Mouse (Mus musculus) G1E (cell line): ENCODE results near the gene Lsm14a. TPM values are rescaled to one million over a fixed set of nuclear protein-coding genes. Genes with fewer than 3 reads are reported as not detected.

Experiments used
- ATAC-seq: 2 replicates; pipeline ENCODE4 v1.8.0; 2016; ENCODE audit warnings: mild to moderate bottlenecking; ENCODE audit not compliant: insufficient number of reproducible peaks, poor library complexity, low FRiP score, severe bottlenecking; ENCODE audit errors: extremely low read depth
- DNase-seq: peaks from one replicate; pipeline ENCODE4 v3.0.0; 2012; ENCODE audit warnings: low spot score
- H3K27me3 ChIP-seq: 2 replicates; pipeline ENCODE4 v1.6.1; 2012; ENCODE audit warnings: mild to moderate bottlenecking, low read length, inconsistent platforms; ENCODE audit not compliant: insufficient read depth
- H3K36me3 ChIP-seq: replicated peaks from 2 replicates; pipeline ENCODE3; 2012; ENCODE audit warnings: mild to moderate bottlenecking, inconsistent platforms
- H3K4me1 ChIP-seq: 2 replicates; pipeline ENCODE4 v1.6.1; 2012; ENCODE audit warnings: low read depth, low read length, inconsistent platforms, mixed read lengths; ENCODE audit not compliant: insufficient read depth
- H3K4me3 ChIP-seq: 2 replicates; pipeline ENCODE4 v1.5.1; 2012; ENCODE audit warnings: low read depth, mild to moderate bottlenecking, inconsistent platforms, low read length, moderate library complexity, mixed read lengths
- H3K9me3 ChIP-seq: replicated peaks from 2 replicates; pipeline ENCODE4 v1.6.1; 2012; ENCODE audit warnings: inconsistent platforms
- CTCF ChIP-seq: IDR thresholded peaks from 2 replicates; pipeline ENCODE4 v1.5.1; 2012; ENCODE audit warnings: low read depth, low read length, inconsistent platforms, mixed read lengths
- GATA1 ChIP-seq: IDR thresholded peaks from 2 replicates; pipeline ENCODE4 v1.6.1; 2012; ENCODE audit warnings: borderline replicate concordance, low read length, inconsistent platforms, mixed read lengths
- GATA2 ChIP-seq: IDR thresholded peaks from 2 replicates; pipeline ENCODE4 v1.6.1; 2012; ENCODE audit warnings: low read depth, low read length, inconsistent platforms, borderline replicate concordance
- POLR2AphosphoS5 ChIP-seq: IDR thresholded peaks from 2 replicates; pipeline ENCODE4 v1.6.1; 2012; ENCODE audit warnings: low read depth, low read length, inconsistent platforms; ENCODE audit not compliant: insufficient replicate concordance
- TAL1 ChIP-seq: conservative IDR thresholded peaks from 2 replicates; pipeline ENCODE4 v1.6.1; 2012; ENCODE audit warnings: low read depth, low read length, inconsistent platforms, mixed read lengths
- polyA plus RNA-seq: library from polyadenylated mRNA; stranded (reverse); fragments of >175 nt; gene quantifications from 2 replicates; pipeline ENCODE4 v1.2.3, GENCODE M21; 2012
- total RNA-seq, 2 experiments: library from RNA; stranded (forward) in 1 of 2; stranded (reverse) in 1 of 2; fragments of 200-1000 nt in 1 of 2; fragments of >200 nt in 1 of 2; fragmentation: Nextera tagmentation in 1 of 2; gene quantifications; 2 replicates each; pipeline ENCODE4 v1.2.3; 2014 to 2017

Lsm14a gene
- total and polyA plus RNA-seq, 3 experiments, result 42.7 to 124 (median 79.5) TPM

GRCm38 (mm10) chr7:34390834-34391155 is 2.3 kb downstream of the Lsm14a start:
- DNase-seq (no peak), ATAC-seq (no peak)
- Histone ChIP-seq H3K27me3 (no peaks in the 10 kb centered on the region), H3K36me3 (peaks cover 16% of the 10 kb centered on the region), H3K4me3 (peak overlapping the region; percentile 94; the same call in 1 of the 2 replicates), H3K9me3 (no peaks in the 10 kb centered on the region), H3K4me1 (peaks cover 23% of the 10 kb centered on the region)
- no peak for TF ChIP-seq GATA1
- no peak for TF ChIP-seq TAL1
- TF ChIP-seq POLR2AphosphoS5, result no peak
- TF ChIP-seq CTCF, result no peak
- no peak for TF ChIP-seq GATA2

- Histone ChIP-seq H3K36me3 (peaks cover 18% of the 10 kb centered on the region), H3K27me3 (no peaks in the 10 kb centered on the region), H3K9me3 (no peaks in the 10 kb centered on the region), H3K4me3 (peak overlapping the region; percentile 94), H3K4me1 (peaks cover 26% of the 10 kb centered on the region)
- TF ChIP-seq GATA1, result no peak
- no peak for TF ChIP-seq GATA2
- no peak for TF ChIP-seq CTCF
- no peak for TF ChIP-seq POLR2AphosphoS5
- TF ChIP-seq TAL1, result no peak
- DNase-seq (no peak), ATAC-seq (no peak)
Measured at GRCm38 (mm10) chr7:34390111-34390833, 2.8 kb downstream of the Lsm14a start.

GRCm38 (mm10) chr7:34389277-34390085 is 3.6 kb downstream of the Lsm14a start:
- peak; percentile 88 for DNase-seq
- peaks cover 26% of the 10 kb centered on the region for H3K4me1 ChIP-seq
- TF ChIP-seq CTCF (no peak), POLR2AphosphoS5 (no peak), TAL1 (no peak)
- peak overlapping the region; percentile 94 for H3K4me3 ChIP-seq
- no peaks in the 10 kb centered on the region for H3K27me3 ChIP-seq
- ATAC-seq, result peak; percentile 72
- H3K36me3 ChIP-seq, result peaks cover 20% of the 10 kb centered on the region
- no peaks in the 10 kb centered on the region for H3K9me3 ChIP-seq

- peak; percentile 57 for DNase-seq
- TF ChIP-seq POLR2AphosphoS5, result no peak
- TF ChIP-seq GATA2, result no peak
- no peak for TF ChIP-seq GATA1
- no peak for TF ChIP-seq CTCF
- no peak for TF ChIP-seq TAL1
- Histone ChIP-seq H3K36me3 (peaks cover 28% of the 10 kb centered on the region), H3K4me1 (peaks cover 30% of the 10 kb centered on the region), H3K9me3 (no peaks in the 10 kb centered on the region), H3K27me3 (no peaks in the 10 kb centered on the region), H3K4me3 (peak overlapping the region; percentile 94)
- no peak for ATAC-seq
Measured at GRCm38 (mm10) chr7:34388445-34389276, 4.5 kb downstream of the Lsm14a start.

- H3K27me3 ChIP-seq, result no peaks in the 10 kb centered on the region
- no peak for ATAC-seq
- H3K9me3 ChIP-seq, result no peaks in the 10 kb centered on the region
- peaks cover 31% of the 10 kb centered on the region for H3K36me3 ChIP-seq
- peak overlapping the region; percentile 94 for H3K4me3 ChIP-seq
- H3K4me1 ChIP-seq, result peaks cover 35% of the 10 kb centered on the region
- no peak for TF ChIP-seq GATA2
- no peak for TF ChIP-seq GATA1
- TF ChIP-seq TAL1, result no peak
- no peak for TF ChIP-seq POLR2AphosphoS5
- no peak for TF ChIP-seq CTCF
- no peak for DNase-seq
Measured at GRCm38 (mm10) chr7:34387784-34388444, 5.2 kb downstream of the Lsm14a start.

- no peak for ATAC-seq
Measured at GRCm38 (mm10) chr7:34382803-34383202, 10.3 kb downstream of the Lsm14a start.

More at GRCm38 (mm10) chr7:34382803-34383202, 10.3 kb downstream of the Lsm14a start:
- peaks cover 35% of the 10 kb centered on the region for H3K4me1 ChIP-seq
- no peak for DNase-seq
- no peak overlapping the region for H3K4me3 ChIP-seq
- H3K27me3 ChIP-seq, result no peaks in the 10 kb centered on the region
- TF ChIP-seq TAL1 (no peak), CTCF (no peak)
- no peaks in the 10 kb centered on the region for H3K9me3 ChIP-seq
- H3K36me3 ChIP-seq, result peaks cover 35% of the 10 kb centered on the region
